Mouse (Mus musculus) subcutaneous adipose tissue, adult 2 months (tissue): ENCODE data around the gene Sox13. TPM values are rescaled to one million over a fixed set of nuclear protein-coding genes. Genes with fewer than 3 reads are reported as not detected.

Experiments used
- polyA plus RNA-seq: library from polyadenylated mRNA; depleted of rRNA; stranded (reverse); fragments of >200 nt; gene quantifications from 2 replicates; pipeline ENCODE4 v1.2.3, GENCODE M21; 2012; ENCODE audit warnings: low replicate concordance; rRNA removed

Gene Sox13
- 33.1 and 67.5 TPM in 2 replicates for polyA plus RNA-seq

GRCm38 (mm10) chr1:133423543-133424480 is at the start of gene Sox13:
Gene Sox13, minus strand, starts transcription at chr1:133424377.

GRCm38 (mm10) chr1:133363276-133364021 is 60.7 kb downstream of the Sox13 start, which contains the start of gene Etnk2:
Gene Etnk2, plus strand, starts transcription at chr1:133363572.

GRCm38 (mm10) chr1:133350210-133350609 is 74.0 kb downstream of the Sox13 start, which contains the start of gene Ren1:
Gene Ren1, plus strand, starts transcription at chr1:133350510.

Other genes starting within 250 kb of the Sox13 start
- gene Golt1a, start 114.6 kb downstream of the Sox13 start, polyA plus RNA-seq = 2.1 TPM in 1 of 2 replicates, not detected in the other
- not detected in 2 replicates for gene Kiss1, start 102.5 kb downstream of the Sox13 start, polyA plus RNA-seq
- 0.72 and 1.8 TPM in 2 replicates for gene Ren1, start 73.9 kb downstream of the Sox13 start, polyA plus RNA-seq
- gene Etnk2, start 60.8 kb downstream of the Sox13 start, polyA plus RNA-seq = 0.86 and 1.8 TPM in 2 replicates
- 29.8 and 61.2 TPM in 2 replicates for gene Snrpe, start 185.9 kb upstream of the Sox13 start, polyA plus RNA-seq
- 4.6 and 9.7 TPM in 2 replicates for gene Zbed6, start 236.5 kb upstream of the Sox13 start, polyA plus RNA-seq
- gene Gm38394, start 236.9 kb upstream of the Sox13 start, polyA plus RNA-seq = 2.7 and 7.8 TPM in 2 replicates